Mouse (Mus musculus) limb, embryonic 10.5 days (tissue): ENCODE measurements around the gene Morc1. TPM values are rescaled to one million over a fixed set of nuclear protein-coding genes. Genes with fewer than 3 reads are reported as not detected.

ENCODE experiments used
- DNase-seq: peaks from one replicate; pipeline ENCODE4 v3.0.0-alpha.2; 2017; ENCODE audit warnings: low spot score
- H3K27ac ChIP-seq: fragments of 300-500 bp; sonication (generic); 2 replicates; pipeline ENCODE4 v1.5.1; 2016; ENCODE audit warnings: mild to moderate bottlenecking
- H3K27me3 ChIP-seq: fragments of 300-500 bp; sonication (generic); 2 replicates; pipeline ENCODE4 v1.6.1; 2016; ENCODE audit warnings: low read depth, mild to moderate bottlenecking; ENCODE audit not compliant: poor library complexity, severe bottlenecking
- H3K36me3 ChIP-seq: fragments of 300-500 bp; sonication (generic); 2 replicates; pipeline ENCODE4 v1.6.1; 2016; ENCODE audit warnings: mild to moderate bottlenecking, moderate library complexity
- H3K4me1 ChIP-seq: fragments of 300-500 bp; sonication (generic); 2 replicates; pipeline ENCODE4 v1.6.1; 2016
- H3K4me3 ChIP-seq: fragments of 300-500 bp; sonication (generic); 2 replicates; pipeline ENCODE4 v1.5.1; 2016; ENCODE audit warnings: mild to moderate bottlenecking, moderate library complexity
- H3K9me3 ChIP-seq: fragments of 300-500 bp; sonication (generic); replicated peaks from 2 replicates; pipeline ENCODE4 v1.6.1; 2016; ENCODE audit warnings: mild to moderate bottlenecking
- WGBS: fragments of 180-500 bp; shearing (Covaris S2); methylation state at CpG from one replicate; pipeline ENCODE4 v1.1.7; 2016; 5-methylcytosine and 5-hydroxymethylcytosine counted together
- polyA plus RNA-seq: library from polyadenylated mRNA; unstranded; fragments of >200 nt; fragmentation: Nextera tagmentation; extraction: Ambion mirVana; gene quantifications from 2 replicates; pipeline ENCODE4 v1.2.1, GENCODE M21; 2016

Gene Morc1
- polyA plus RNA-seq, 1 experiment from 2014 or later: not detected

GRCm38 (mm10) chr16:48613783-48614182 is 182.7 kb downstream of the Morc1 start:
- no peaks in the 10 kb centered on the region for H3K9me3 ChIP-seq
- WGBS: 37% methylated on average over 1 of the region's 1 CpGs

GRCm38 (mm10) chr16:48620510-48620909 is 189.5 kb downstream of the Morc1 start:
- no peak for DNase-seq
- WGBS: 57% methylated on average over 8 of the region's 8 CpGs

More at GRCm38 (mm10) chr16:48613783-48614182, 182.7 kb downstream of the Morc1 start:
- no peaks in the 10 kb centered on the region for H3K36me3 ChIP-seq
- no peak for DNase-seq
- H3K27ac ChIP-seq: no peak overlapping the region
- no peak overlapping the region for H3K4me3 ChIP-seq
- no peaks in the 10 kb centered on the region for H3K4me1 ChIP-seq
- H3K27me3 ChIP-seq: no peaks in the 10 kb centered on the region

GRCm38 (mm10) chr16:48621019-48621418 is 190.0 kb downstream of the Morc1 start:
- H3K27me3 ChIP-seq: no peaks in the 10 kb centered on the region
- no peak overlapping the region for H3K27ac ChIP-seq
- peaks cover 7% of the 10 kb centered on the region for H3K4me1 ChIP-seq
- 53% methylated on average over 2 of the region's 2 CpGs for WGBS
- H3K9me3 ChIP-seq: no peaks in the 10 kb centered on the region
- H3K36me3 ChIP-seq: no peaks in the 10 kb centered on the region
- H3K4me3 ChIP-seq: no peak overlapping the region
- no peak for DNase-seq

More at GRCm38 (mm10) chr16:48620510-48620909, 189.5 kb downstream of the Morc1 start:
- peaks cover 7% of the 10 kb centered on the region for H3K4me1 ChIP-seq
- H3K36me3 ChIP-seq: no peaks in the 10 kb centered on the region
- H3K27ac ChIP-seq: no peak overlapping the region
- no peaks in the 10 kb centered on the region for H3K27me3 ChIP-seq
- no peaks in the 10 kb centered on the region for H3K9me3 ChIP-seq
- H3K4me3 ChIP-seq: no peak overlapping the region

GRCm38 (mm10) chr16:48623447-48623846 is 192.4 kb downstream of the Morc1 start:
- Histone ChIP-seq H3K27ac (no peak overlapping the region), H3K4me3 (no peak overlapping the region), H3K4me1 (peaks cover 7% of the 10 kb centered on the region), H3K9me3 (no peaks in the 10 kb centered on the region), H3K36me3 (no peaks in the 10 kb centered on the region), H3K27me3 (no peaks in the 10 kb centered on the region)
- 94% methylated on average over 1 of the region's 1 CpGs for WGBS
- no peak for DNase-seq

- H3K4me1 ChIP-seq: no peaks in the 10 kb centered on the region; the same call in 1 of the 2 replicates
- H3K9me3 ChIP-seq: no peaks in the 10 kb centered on the region
- H3K27ac ChIP-seq: no peak overlapping the region
- no peak for DNase-seq
- H3K36me3 ChIP-seq: no peaks in the 10 kb centered on the region
- no peak overlapping the region for H3K4me3 ChIP-seq
- WGBS: 92% methylated on average over 3 of the region's 3 CpGs
- no peaks in the 10 kb centered on the region for H3K27me3 ChIP-seq
Observed at GRCm38 (mm10) chr16:48626186-48626585, 195.1 kb downstream of the Morc1 start.

GRCm38 (mm10) chr16:48627296-48627695 is 196.3 kb downstream of the Morc1 start:
- no peak for DNase-seq
- H3K27me3 ChIP-seq: no peaks in the 10 kb centered on the region
- no peaks in the 10 kb centered on the region for H3K4me1 ChIP-seq
- no peaks in the 10 kb centered on the region for H3K9me3 ChIP-seq
- no peaks in the 10 kb centered on the region for H3K36me3 ChIP-seq
- H3K4me3 ChIP-seq: no peak overlapping the region
- no peak overlapping the region for H3K27ac ChIP-seq
- 94% methylated on average over 3 of the region's 3 CpGs for WGBS

- Histone ChIP-seq H3K4me3 (no peak overlapping the region), H3K4me1 (no peaks in the 10 kb centered on the region), H3K27me3 (no peaks in the 10 kb centered on the region), H3K27ac (no peak overlapping the region), H3K9me3 (no peaks in the 10 kb centered on the region), H3K36me3 (no peaks in the 10 kb centered on the region)
- 79% methylated on average over 5 of the region's 5 CpGs for WGBS
- DNase-seq: no peak
Observed at GRCm38 (mm10) chr16:48629710-48630109, 198.7 kb downstream of the Morc1 start.

GRCm38 (mm10) chr16:48630466-48630865 is 199.4 kb downstream of the Morc1 start:
- no peaks in the 10 kb centered on the region for H3K36me3 ChIP-seq
- no peak overlapping the region for H3K27ac ChIP-seq
- no peaks in the 10 kb centered on the region for H3K9me3 ChIP-seq
- H3K4me3 ChIP-seq: no peak overlapping the region
- DNase-seq: no peak
- 33% methylated on average over 8 of the region's 8 CpGs for WGBS
- H3K27me3 ChIP-seq: no peaks in the 10 kb centered on the region
- no peaks in the 10 kb centered on the region for H3K4me1 ChIP-seq

- no peak overlapping the region for H3K4me3 ChIP-seq
- DNase-seq: no peak
- WGBS: 93% methylated on average over 6 of the region's 6 CpGs
Observed at GRCm38 (mm10) chr16:48632351-48632750, 201.3 kb downstream of the Morc1 start.

GRCm38 (mm10) chr16:48646246-48646645 is 215.2 kb downstream of the Morc1 start:
- Histone ChIP-seq H3K36me3 (no peaks in the 10 kb centered on the region), H3K27ac (no peak overlapping the region), H3K4me3 (no peak overlapping the region), H3K9me3 (no peaks in the 10 kb centered on the region), H3K4me1 (no peaks in the 10 kb centered on the region), H3K27me3 (no peaks in the 10 kb centered on the region)
- WGBS: 88% methylated on average over 2 of the region's 2 CpGs
- no peak for DNase-seq

More at GRCm38 (mm10) chr16:48632351-48632750, 201.3 kb downstream of the Morc1 start:
- Histone ChIP-seq H3K36me3 (no peaks in the 10 kb centered on the region), H3K27me3 (no peaks in the 10 kb centered on the region), H3K27ac (no peak overlapping the region), H3K4me1 (no peaks in the 10 kb centered on the region), H3K9me3 (no peaks in the 10 kb centered on the region)

- Histone ChIP-seq H3K4me3 (no peak overlapping the region), H3K36me3 (no peaks in the 10 kb centered on the region), H3K27ac (no peak overlapping the region), H3K4me1 (no peaks in the 10 kb centered on the region), H3K9me3 (no peaks in the 10 kb centered on the region), H3K27me3 (no peaks in the 10 kb centered on the region)
- DNase-seq: no peak
- 70% methylated on average over 5 of the region's 5 CpGs for WGBS
Observed at GRCm38 (mm10) chr16:48671696-48672095, 240.7 kb downstream of the Morc1 start.

GRCm38 (mm10) chr16:48672664-48673063 is 241.6 kb downstream of the Morc1 start:
- 82% methylated on average over 3 of the region's 3 CpGs for WGBS
- DNase-seq: no peak
- H3K9me3 ChIP-seq: no peaks in the 10 kb centered on the region
- no peaks in the 10 kb centered on the region for H3K27me3 ChIP-seq
- no peak overlapping the region for H3K4me3 ChIP-seq
- no peaks in the 10 kb centered on the region for H3K4me1 ChIP-seq
- H3K36me3 ChIP-seq: no peaks in the 10 kb centered on the region
- no peak overlapping the region for H3K27ac ChIP-seq

GRCm38 (mm10) chr16:48675607-48676006 is 244.6 kb downstream of the Morc1 start:
- H3K27ac ChIP-seq: no peak overlapping the region
- H3K4me1 ChIP-seq: no peaks in the 10 kb centered on the region
- H3K36me3 ChIP-seq: no peaks in the 10 kb centered on the region
- no peak overlapping the region for H3K4me3 ChIP-seq
- WGBS: 21% methylated on average over 10 of the region's 10 CpGs
- peak; percentile 68 for DNase-seq
- no peaks in the 10 kb centered on the region for H3K9me3 ChIP-seq
- no peaks in the 10 kb centered on the region for H3K27me3 ChIP-seq

GRCm38 (mm10) chr16:48676205-48676604 is 245.2 kb downstream of the Morc1 start:
- H3K36me3 ChIP-seq: no peaks in the 10 kb centered on the region
- H3K4me1 ChIP-seq: no peaks in the 10 kb centered on the region
- no peaks in the 10 kb centered on the region for H3K27me3 ChIP-seq
- no peak overlapping the region for H3K4me3 ChIP-seq
- no peak overlapping the region for H3K27ac ChIP-seq
- no peak for DNase-seq
- no peaks in the 10 kb centered on the region for H3K9me3 ChIP-seq
- WGBS: 80% methylated on average over 2 of the region's 2 CpGs
